Mouse (Mus musculus): Measurements from ENCODE around the gene Pak4. TPM values are rescaled to one million over a fixed set of nuclear protein-coding genes. Genes with fewer than 3 reads are reported as not detected.

Pak4 gene
- total RNA-seq, 2 experiments from 2014 or later, result 11.7 to 13.0 TPM

DNA sequence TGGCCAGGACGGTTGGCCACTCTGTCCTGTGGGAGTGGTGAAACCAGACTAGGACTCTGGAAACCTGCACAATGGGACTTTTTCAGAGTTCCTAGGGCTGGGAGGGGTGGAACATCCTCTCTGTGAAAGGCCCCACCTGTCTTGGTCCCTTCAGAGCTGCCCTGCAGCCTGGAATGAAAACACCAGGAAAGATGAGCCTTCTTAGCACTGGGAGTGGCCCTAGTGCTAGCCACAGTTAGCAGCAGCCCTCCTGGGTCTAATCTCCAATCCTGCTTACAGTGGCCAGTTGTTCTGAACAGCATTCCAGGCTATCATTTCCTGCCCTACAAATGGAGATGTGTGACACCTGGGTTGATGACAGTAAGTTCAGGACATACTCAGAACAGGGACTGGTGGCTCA is 6.1 kb downstream of the Pak4 start:
- DNase-seq (ENCODE audit: low spot score in 2 of 2), result no peak

GRCm38 (mm10) chr7:28587644-28588043 is 10.3 kb downstream of the Pak4 start:
- DNase-seq (ENCODE audit: low spot score in 2 of 2), result no peak

DNA sequence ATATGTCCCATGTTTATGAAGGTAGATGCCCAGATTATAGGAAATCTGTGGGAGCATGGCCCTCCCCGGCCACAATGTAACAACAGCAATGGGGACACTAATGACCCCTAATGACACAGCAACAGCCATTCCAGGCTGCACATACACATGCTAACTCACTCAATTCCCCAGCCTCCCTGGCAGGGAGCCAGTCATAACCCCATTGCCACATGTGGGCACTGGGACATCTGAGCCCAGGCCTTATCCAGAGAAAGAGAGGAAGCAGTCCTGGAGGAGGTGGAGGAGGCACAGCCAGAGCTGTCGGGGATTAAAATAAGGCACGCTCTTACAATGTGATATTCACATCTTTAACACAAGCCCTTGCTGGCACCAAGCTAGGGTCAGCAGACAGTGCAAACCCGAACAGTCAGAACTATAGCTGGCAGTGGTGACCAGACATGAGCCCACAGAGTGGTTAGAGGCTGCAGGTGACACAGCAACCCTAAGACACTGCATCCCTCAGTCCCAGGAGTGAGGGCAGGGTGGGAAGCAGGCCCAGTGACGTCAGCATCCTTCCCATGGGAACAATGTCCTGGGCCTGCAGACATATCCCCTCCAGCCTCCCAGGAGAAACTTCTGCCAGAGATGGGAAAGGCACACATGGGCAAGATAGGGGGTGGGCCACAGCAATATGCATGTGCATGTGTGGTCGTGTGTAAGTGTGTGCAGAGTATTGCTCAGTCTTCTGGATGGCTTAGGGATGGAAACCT is 11.1 kb downstream of the Pak4 start:
- no peak for DNase-seq (ENCODE audit: low spot score in 2 of 2)

DNA sequence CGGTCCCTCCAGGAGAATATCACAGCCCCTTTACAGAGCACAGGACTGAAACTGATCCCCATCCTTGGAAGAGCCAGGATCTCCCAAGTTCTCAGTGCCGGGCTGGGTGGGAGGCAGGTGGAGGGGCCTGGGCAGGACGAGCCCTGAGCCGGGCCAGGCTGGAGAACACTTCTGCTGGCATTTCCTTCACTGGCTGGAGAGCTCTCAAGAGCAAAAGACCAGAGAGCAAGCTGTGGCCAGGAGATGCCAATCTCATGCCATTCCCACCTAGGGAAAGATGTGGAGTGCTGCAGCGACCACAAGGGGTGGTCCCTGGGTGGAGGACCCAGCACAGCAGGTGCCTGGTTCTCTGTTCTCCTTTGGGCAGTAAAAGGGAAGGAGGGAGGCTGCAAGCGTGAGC is 13.0 kb downstream of the Pak4 start:
- DNase-seq (ENCODE audit: low spot score in 2 of 2), result no peak

- no peak for DNase-seq (ENCODE audit: low spot score in 2 of 2)
These were observed 13.5 kb downstream of the Pak4 start for GRCm38 (mm10) chr7:28584468-28584867.

DNA sequence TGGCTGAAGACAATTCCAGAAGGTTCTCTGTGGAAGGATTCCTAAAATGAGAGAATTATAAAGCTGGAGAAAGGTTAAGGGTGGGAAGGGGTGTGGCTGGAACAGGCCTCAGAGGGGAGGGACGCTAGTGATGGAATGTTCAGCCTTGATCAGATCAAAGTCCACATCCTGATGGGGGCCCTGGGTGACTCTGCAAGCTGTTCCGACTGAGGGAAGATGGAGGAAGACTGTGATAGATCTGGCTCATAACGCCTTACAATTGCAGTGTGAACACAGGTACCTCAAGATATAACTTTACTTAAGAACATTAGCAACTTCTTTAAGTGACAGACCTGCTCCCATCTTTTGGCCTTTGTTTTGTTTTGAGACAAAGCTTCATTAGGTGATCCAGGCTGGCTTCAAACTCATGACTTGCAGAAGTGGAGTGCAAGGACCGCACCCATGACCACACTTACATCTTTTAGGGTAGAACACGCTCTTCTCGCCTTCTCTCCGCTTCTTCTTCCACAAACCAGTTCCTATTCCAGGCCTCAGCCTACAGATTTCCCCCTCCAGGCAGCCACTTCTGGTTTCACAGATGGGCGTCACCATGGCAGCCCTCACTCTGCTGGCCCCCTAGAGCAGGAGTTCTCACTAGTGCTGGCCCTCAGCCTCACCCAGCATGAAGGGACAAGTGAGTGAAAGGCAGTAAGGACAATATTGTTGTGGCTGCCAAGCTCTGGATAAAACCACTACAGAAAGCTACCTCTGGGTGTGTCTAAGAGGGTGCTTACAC is 14.2 kb downstream of the Pak4 start:
- DNase-seq (ENCODE audit: low spot score in 2 of 2), result no peak

DNA sequence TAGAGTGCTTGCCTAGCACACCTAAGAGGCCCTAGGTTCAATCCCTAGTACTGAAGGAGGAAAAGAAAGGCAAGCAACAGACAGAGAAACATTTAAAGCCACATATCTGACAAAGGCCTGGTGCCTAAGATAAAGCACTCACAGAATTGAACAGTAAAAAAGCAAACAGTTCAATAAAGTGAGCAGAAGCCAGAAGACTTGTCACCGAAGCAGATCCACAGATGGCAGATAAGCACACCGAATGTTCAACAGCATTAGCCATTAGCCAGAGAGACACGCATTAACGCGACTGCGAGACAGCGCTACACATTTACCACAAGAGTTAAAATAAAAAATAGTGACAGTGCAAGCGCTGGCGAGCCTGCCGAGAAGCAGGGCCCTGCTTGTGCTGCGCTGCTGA is 15.1 kb downstream of the Pak4 start:
- no peak for DNase-seq (ENCODE audit: low spot score in 2 of 2)

DNA sequence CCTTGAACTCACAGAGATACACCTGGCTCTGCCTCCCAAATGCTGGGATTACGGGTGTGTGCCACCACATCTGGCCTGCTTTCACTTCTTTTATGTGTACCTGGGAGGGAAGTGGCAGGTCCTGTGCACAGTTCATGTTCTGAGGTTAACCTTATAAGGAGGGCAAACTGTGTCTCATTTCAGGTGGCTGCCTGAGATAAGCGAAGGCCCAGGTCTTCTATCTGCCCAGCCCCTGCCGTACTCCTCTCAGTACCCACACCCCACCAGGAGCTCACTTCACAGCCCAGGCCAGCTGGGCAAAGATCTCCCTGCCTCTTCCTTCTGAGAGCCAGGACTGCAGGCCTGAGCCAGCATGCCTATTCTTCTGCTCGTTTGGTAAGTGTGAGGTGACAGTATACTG is 16.3 kb downstream of the Pak4 start:
- DNase-seq (ENCODE audit: low spot score in 2 of 2), result no peak

DNA sequence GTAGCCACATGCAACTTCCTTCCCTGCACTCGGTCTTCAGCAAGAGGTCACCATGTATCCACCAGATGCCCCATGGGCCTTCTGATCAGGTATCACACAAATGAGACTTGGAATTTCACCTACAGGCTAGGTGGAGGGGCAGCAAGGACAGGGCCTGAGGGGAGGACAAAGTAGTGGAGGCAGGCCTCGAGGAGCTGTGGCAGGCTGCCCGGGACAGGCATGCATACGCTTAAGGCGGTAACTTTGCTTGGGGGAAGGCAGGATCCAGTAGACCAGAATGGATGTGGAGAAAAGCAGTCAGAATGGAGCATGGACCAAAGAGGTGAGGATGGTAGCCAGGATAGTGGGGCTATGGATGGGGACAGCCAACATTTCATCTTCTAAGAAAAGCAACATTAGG is 18.2 kb downstream of the Pak4 start:
- DNase-seq (ENCODE audit: low spot score in 2 of 2), result no peak

- DNase-seq (ENCODE audit: low spot score in 2 of 2), result no peak
These were observed 19.4 kb downstream of the Pak4 start for GRCm38 (mm10) chr7:28578543-28579053.

GRCm38 (mm10) chr7:28577826-28578542 is 20.0 kb downstream of the Pak4 start:
- DNase-seq (ENCODE audit: low spot score in 2 of 2), result no peak

DNA sequence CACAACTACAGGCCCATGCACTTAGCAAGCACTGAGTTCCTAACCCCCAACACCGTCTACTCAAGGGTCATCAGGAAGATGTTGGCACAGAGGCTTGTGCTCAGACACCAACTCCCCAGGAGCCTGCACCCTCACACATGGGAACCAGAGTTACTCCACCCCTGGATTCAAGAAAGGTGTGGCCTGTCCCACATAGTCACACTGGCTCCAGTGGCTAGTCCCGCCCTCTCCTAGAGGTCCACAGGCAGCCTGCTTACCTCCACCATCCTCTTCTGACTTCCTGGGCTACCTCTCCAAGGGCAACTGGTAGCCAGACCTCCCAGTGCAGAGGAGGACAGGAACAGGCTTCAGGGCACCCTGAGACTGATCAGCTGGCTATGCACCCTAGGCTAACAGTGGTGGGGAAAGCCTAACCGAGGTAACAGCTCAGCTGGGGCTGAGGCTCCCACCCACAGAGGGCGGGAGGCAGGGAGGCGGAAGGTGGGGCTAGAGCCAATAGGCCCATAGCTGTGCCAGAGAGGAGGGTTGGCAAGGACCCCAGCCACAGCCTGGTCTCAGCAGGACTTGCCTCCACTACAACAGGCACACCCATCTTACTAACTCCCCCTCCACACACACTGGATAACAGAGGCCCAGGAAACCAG is 21.6 kb downstream of the Pak4 start:
- DNase-seq (ENCODE audit: low spot score in 2 of 2), result peak; percentile 67 to 69

DNA sequence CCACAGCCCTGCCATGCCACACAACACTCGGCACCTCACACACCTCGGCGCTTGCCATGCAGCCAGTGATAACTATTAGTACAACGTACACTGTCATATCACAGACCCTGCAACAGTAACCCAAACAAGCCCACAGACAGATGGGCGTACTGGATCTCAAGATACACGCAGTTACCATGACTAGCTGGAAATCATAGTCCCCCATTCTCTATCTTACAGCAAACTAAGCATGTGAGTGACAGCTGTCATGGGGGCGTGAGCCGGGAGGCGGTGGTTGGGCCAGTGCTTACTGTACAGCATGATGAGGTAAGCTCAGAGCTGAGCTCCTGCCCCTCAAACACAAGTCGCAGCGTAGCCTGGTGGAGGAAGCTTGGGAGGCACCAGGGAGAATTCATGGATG is 22.4 kb downstream of the Pak4 start:
- DNase-seq (ENCODE audit: low spot score in 2 of 2), result peak; percentile 52 to 58

- no peak for DNase-seq (ENCODE audit: low spot score in 2 of 2)
These were observed 24.7 kb downstream of the Pak4 start for GRCm38 (mm10) chr7:28573236-28573635.

DNA sequence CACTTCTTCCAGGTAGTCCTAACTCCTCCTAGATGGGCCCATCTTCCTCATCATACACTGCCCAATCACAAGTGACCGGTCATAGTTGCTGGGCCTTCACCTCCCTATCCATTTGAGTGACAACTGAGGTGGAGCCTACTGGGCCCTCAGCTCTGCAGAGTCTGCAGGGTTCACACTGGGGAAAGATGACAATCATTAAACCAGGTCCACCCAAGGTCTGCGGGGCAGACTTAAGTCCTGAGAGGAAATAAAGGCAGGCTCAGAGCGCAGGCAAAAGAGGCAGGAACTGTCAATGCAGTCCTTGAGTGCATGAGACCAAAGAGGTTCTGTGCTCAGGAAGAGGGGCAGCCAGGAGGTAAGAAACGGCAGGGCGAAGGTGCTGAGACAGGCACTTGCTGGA is 25.3 kb downstream of the Pak4 start:
- no peak for DNase-seq (ENCODE audit: low spot score in 2 of 2)

DNA sequence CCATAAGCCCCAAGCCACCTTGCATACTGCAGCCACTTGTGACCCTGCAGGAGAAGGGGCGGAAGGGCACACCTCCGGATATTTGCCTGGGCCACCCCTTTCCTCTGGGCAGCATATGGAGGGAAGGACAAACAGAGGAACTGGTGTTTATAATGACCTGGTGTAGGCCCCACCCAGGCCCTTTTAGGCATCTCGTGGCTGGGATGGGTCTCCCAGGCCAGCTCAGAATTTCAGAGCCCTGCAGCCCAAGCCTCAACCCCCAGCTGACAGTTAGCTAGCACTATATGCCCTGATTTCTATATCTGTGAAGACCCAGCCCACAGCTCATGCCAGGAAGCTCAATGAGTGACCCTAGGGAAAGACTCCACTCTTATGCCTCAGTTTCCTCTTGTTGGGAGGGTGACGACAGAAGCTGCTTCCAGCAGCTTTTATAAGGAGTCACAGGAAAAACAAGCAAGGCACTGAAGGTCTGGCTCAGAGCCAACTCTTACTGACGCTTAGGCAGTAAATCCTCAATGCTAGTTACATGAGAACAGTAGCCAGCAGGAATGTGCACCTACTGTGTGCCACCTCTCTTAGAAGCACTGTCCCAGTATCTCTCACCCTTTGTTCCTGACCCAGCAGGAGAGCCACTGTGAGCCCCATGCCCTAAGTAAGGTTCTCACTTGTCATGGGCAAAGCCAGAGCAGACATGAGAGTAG is 26.9 kb downstream of the Pak4 start:
- no peak for DNase-seq (ENCODE audit: low spot score in 2 of 2)

DNA sequence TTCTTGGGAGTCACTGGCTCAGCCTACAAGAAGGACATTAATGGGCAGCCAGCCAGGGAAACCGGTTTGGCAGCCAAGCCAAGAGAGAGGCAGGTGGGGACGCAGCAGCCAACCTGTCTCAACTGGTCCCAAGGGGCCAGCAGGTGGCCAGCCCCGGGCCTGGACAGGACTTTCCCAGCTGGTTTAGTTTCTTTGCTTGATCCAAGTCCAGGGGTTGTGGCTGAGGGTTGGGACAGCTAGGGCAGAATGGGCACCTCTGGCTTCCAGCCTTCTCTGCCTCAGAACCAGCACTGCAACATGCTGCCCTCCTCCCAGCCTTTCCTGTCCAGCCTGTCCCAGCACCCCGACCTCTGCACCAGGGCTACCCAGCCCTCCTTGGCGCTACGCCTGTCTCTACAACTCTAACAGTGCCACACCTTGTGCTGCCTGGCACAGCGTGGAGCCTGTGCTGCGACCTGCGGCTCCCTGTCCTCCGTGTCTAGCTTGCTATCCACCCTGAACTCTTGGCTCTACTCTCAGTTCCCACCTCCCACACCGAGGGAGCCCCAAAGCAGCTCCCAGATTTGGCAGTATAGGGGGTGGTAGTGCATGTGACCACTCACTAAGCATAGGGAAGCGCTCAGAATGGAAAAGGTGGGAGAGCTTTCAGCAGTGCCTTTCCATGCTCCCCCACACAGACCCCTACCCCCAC is 27.5 kb downstream of the Pak4 start:
- DNase-seq (ENCODE audit: low spot score in 2 of 2), result no peak

DNA sequence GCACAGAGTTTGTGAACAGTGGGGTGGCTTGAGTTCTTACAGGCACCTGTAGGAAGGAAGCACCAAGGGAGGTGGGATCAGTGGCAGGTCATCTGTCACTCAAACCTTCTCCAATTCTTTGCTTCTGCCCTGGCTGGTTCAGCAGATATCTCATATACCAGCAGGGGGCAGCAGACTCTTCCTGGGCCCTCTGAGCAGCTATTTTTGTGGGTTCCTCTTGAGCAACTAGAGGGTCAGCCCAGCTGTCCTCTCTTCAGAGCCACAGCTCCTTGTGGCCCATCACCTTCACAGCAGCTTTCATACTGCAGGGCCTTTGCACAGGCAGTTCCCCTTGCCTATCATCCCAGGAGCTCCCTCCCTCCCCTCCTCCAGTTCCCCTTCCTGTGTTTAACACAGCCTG is 29.7 kb downstream of the Pak4 start:
- DNase-seq (ENCODE audit: low spot score in 2 of 2), result peak; percentile 73 to 78

GRCm38 (mm10) chr7:28567539-28567938 is 30.4 kb downstream of the Pak4 start:
- no peak for DNase-seq (ENCODE audit: low spot score in 2 of 2)

DNA sequence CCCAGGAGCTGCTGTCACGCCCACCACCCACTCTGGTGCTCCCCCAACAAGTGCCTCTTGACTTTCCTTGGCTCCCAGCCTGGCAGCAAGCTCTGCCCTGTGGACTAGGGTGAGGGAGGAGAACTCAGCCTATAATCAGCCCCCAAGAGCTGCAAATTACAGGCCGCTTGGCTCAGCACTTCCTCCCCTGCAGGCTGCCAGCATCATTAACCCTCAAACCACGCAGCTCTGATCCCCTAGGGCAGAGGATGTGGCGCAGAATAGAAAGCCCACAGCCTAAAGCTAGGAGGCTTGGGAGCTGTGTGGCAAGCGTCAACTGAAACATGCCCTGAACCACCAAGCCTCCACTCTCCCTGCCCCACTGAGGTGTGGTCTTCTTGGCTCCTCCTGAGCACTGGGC is 32.6 kb downstream of the Pak4 start:
- no peak for DNase-seq (ENCODE audit: low spot score in 2 of 2)
